Mouse (Mus musculus) small intestine, adult 2 months (tissue): Measurements from ENCODE around the gene Luc7l. TPM values are rescaled to one million over a fixed set of nuclear protein-coding genes. Genes with fewer than 3 reads are reported as not detected.
A peak's percentile ranks its signal among the peaks of the same experiment; 100 is the strongest.
"Not testable (repeated sequence)": the region's sequence is repeated elsewhere in the genome, so short reads cannot be mapped to it uniquely, and the experiment has no call there.

Source experiments
- H3K27ac ChIP-seq: fragments of 200-500 bp; 2 replicates; pipeline ENCODE4 v1.5.1; 2012; ENCODE audit warnings: low read depth, low read length, control low read depth, inconsistent platforms; ENCODE audit not compliant: insufficient read depth
- H3K27me3 ChIP-seq: fragments of 200-500 bp; 2 replicates; pipeline ENCODE4 v1.6.1; 2012; ENCODE audit warnings: mild to moderate bottlenecking, moderate library complexity, low read length, inconsistent platforms; ENCODE audit not compliant: control insufficient read depth, insufficient read depth
- H3K36me3 ChIP-seq: fragments of 200-500 bp; 2 replicates; pipeline ENCODE4 v1.6.1; 2012; ENCODE audit warnings: mild to moderate bottlenecking, low read length, control low read depth, inconsistent platforms; ENCODE audit not compliant: control insufficient read depth, insufficient read depth
- H3K4me1 ChIP-seq: fragments of 200-500 bp; 2 replicates; pipeline ENCODE4 v1.6.1; 2012; ENCODE audit warnings: low read length, inconsistent platforms, mixed read lengths; ENCODE audit not compliant: control insufficient read depth, insufficient read depth, insufficient read length
- H3K4me3 ChIP-seq: fragments of 200-500 bp; 2 replicates; pipeline ENCODE4 v1.5.1; 2012; ENCODE audit warnings: low read depth, mild to moderate bottlenecking, control low read depth, inconsistent platforms, low read length, moderate library complexity
- CTCF ChIP-seq: fragments of 200-500 bp; IDR thresholded peaks from 2 replicates; pipeline ENCODE4 v1.5.1; 2012; ENCODE audit warnings: low read depth, mild to moderate bottlenecking, control low read depth, inconsistent platforms, low read length, moderate library complexity, mixed read lengths; ENCODE audit not compliant: insufficient replicate concordance, insufficient read length; ENCODE audit errors: extremely low read depth
- POLR2A ChIP-seq: fragments of 200-500 bp; IDR thresholded peaks from 2 replicates; pipeline ENCODE4 v1.6.1; 2012; ENCODE audit warnings: low read depth, mild to moderate bottlenecking, control low read depth, inconsistent platforms, low read length, moderate library complexity
- WGBS: fragments of 180-500 bp; shearing (Covaris S2); methylation state at CpG from one replicate; pipeline ENCODE4 v1.1.7; 2018; 5-methylcytosine and 5-hydroxymethylcytosine counted together
- polyA plus RNA-seq: library from polyadenylated mRNA; depleted of rRNA; stranded (reverse); fragments of >200 nt; gene quantifications from 2 replicates; pipeline ENCODE4 v1.2.3, GENCODE M21; 2012; rRNA removed

Gene Luc7l
- polyA plus RNA-seq, 1 experiment, result 6.9 TPM

DNA sequence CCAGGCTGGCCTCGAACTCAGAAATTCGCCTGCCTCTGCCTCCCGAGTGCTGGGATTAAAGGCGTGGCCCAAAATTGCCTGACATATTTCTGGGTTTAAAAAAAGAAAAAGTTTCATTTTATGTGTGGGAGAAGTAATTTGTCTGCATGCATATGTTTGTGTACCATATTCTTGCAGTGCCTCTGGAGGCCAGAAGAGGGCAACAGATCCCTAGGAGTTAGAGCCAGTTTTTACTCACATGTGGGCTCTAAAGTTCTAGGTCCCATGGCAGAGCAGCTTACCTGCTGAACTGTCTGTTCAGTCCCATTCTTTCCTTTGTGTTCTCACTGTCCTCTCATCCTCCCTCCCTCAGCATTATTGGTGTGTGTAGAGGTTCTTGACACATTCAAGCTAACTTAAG, 24.0 kb downstream of the Luc7l start:
- no peak overlapping the region for H3K4me3 ChIP-seq
- H3K36me3 ChIP-seq, result peaks cover 56% of the 10 kb centered on the region
- no peaks in the 10 kb centered on the region for H3K27me3 ChIP-seq
- 83% methylated on average over 4 of the region's 4 CpGs for WGBS
- no peaks in the 10 kb centered on the region for H3K4me1 ChIP-seq
- TF ChIP-seq POLR2A (no peak), CTCF (peak; percentile 34; the same call in 1 of the 2 replicates)
- H3K27ac ChIP-seq, result no peak overlapping the region

DNA sequence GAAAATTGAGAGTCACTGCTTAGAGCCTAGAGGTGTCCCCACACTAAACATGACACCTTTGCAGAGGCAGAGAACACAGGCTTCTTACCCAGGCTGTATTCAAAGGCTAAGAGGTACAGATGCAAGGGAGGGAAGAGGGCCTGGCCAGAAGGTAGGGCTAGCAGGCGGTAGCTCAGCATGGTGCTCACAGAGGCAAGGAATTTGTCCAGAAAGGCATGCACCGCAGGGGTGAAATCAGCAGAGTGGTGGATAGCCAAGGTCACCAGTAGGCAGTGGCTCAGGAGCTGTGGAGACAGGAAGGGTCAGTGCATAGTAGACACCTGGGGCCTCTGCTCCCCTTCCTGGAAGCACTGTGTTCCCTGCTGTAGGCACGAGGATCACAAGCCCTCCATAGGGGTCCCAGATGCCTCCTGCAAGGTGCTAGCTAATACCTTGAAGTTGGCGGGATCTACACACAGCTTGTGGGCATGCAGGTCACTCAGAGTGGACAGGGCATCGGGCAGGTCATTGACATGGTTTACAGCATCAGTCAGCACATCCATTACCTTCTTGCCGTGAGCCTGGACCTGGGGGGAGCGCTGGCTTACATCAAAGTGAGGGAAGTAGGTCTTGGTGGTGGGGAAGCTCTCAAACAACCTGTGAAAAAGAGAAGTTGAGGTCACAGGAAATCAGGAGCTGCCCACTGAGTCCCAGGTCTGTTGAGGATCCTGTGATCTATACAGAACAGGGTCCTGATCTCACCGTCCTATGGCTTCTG, 33.7 kb downstream of the Luc7l start:
- Histone ChIP-seq H3K27ac (no peak overlapping the region), H3K4me1 (no peaks in the 10 kb centered on the region), H3K4me3 (no peak overlapping the region), H3K27me3 (no peaks in the 10 kb centered on the region), H3K36me3 (peaks cover 45% of the 10 kb centered on the region)
- TF ChIP-seq POLR2A, result no peak
- 89% methylated on average over 8 of the region's 8 CpGs for WGBS

DNA sequence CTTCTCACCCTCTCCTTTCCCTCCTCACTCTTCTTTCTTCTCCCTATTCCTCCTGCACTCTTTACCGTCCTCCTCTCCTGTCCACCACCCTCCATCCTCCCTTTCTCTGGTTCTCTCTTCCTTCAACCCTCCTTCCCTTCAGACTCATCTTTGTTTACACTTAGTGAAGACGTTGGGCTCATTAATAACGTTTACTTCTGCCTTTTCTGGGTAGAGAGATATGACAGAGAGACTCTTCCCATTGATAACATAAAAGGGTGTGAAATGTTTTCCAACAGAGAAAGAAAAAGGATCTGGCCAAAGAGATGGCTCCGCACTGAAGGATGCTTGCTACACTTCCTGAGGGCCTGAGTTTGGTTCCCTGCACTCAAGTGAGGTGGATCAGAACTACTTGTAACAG, 36.8 kb downstream of the Luc7l start:
- Histone ChIP-seq H3K4me1 (no peaks in the 10 kb centered on the region), H3K27me3 (no peaks in the 10 kb centered on the region), H3K36me3 (peaks cover 15% of the 10 kb centered on the region), H3K4me3 (no peak overlapping the region), H3K27ac (no peak overlapping the region)
- 60% methylated on average over 4 of the region's 4 CpGs for WGBS
- TF ChIP-seq CTCF (no peak), POLR2A (no peak)

DNA sequence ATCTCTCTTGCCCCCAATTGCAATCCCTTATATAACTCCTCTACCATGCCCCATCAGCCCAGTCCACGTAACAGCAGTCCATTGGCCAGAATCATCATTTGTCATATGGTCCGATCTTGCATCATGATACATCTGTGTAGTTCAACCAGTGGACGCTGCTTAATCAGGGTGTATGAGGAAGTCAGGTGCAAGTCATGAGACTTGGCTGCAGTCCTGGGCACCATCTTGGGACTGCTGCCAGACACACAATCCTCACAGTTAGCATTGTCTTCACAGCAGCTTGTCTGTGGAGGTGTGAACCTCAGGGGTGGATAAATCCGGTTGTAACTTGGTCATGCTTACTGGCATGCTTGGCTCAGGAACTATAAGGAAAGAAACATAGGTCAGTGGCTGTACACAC, 45.6 kb downstream of the Luc7l start:
- not testable (repeated sequence) for H3K36me3 ChIP-seq, H3K27ac ChIP-seq, H3K4me1 ChIP-seq, H3K4me3 ChIP-seq, H3K27me3 ChIP-seq
- 70% methylated on average over 4 of the region's 4 CpGs for WGBS

DNA sequence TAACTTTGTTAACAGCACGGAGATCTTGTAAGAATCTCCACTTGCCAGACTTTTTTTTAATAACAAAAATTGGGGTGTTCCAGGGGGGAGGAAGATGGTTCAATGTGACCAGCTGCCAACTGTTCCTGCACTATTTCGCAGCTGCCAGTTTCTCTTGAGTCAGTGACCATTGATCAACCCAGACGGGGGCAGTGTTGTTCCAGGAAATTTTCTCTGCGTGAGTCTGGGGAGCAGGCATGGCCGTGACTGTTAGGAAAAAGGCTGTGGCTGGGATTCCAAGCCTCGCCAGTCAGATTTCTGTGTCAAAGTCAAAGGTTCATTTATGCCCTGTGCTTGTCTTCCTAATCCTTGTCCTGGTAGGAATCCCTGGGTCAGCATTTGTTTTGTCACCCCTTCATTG, 61.6 kb downstream of the Luc7l start:
- Histone ChIP-seq H3K4me1 (no peaks in the 10 kb centered on the region), H3K36me3 (no peaks in the 10 kb centered on the region), H3K27ac (no peak overlapping the region), H3K27me3 (no peaks in the 10 kb centered on the region), H3K4me3 (no peak overlapping the region)
- WGBS, result 9% methylated on average over 6 of the region's 6 CpGs
- TF ChIP-seq CTCF (peak; percentile 66; the same call in 1 of the 2 replicates), POLR2A (no peak)

DNA sequence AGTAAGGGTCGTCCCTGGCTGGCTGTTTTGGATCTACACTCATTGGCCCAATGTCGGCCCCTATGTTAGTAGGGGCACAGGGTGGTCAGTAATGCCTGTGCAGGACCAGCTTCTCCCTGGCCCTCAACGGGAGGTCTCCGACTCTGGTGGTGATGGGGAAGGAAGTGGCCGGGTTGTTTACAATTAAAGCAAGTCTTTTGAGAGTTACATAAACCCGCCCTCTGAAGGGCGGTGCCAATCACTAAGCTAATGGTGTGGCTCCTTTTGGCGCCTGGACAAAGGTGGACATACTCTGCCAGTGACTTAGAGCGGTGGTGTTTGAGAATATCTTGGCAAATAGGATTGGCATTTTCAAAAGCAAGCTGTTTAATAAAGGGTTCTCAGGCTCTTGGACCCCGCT, 62.8 kb downstream of the Luc7l start:
- H3K4me1 ChIP-seq, result no peaks in the 10 kb centered on the region
- no peak overlapping the region for H3K4me3 ChIP-seq
- no peaks in the 10 kb centered on the region for H3K27me3 ChIP-seq
- H3K36me3 ChIP-seq, result no peaks in the 10 kb centered on the region
- H3K27ac ChIP-seq, result no peak overlapping the region
- TF ChIP-seq POLR2A, result no peak
- TF ChIP-seq CTCF, result no peak
- WGBS, result 41% methylated on average over 10 of the region's 10 CpGs

DNA sequence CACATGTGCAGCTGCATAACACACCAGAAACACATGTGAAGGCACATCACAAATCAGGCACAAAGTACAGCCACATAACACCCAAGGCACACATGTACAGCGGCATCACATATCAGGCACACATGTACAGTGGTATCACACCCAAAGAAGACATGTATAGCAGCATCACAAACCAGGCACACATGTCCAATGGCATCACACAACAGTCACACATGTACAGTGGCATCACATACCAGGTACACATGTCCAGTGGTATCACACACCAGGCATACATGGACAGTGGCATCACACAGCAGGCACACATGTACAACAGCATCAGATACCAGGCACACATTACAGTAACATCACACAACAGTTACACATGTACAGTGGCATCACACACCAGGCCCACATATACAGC, 65.7 kb downstream of the Luc7l start:
- H3K4me1 ChIP-seq, result no peaks in the 10 kb centered on the region
- no peak overlapping the region for H3K27ac ChIP-seq
- TF ChIP-seq POLR2A (no peak), CTCF (no peak)
- no peaks in the 10 kb centered on the region for H3K27me3 ChIP-seq
- no peaks in the 10 kb centered on the region for H3K36me3 ChIP-seq
- no peak overlapping the region for H3K4me3 ChIP-seq
- WGBS, result 95% methylated on average over 1 of the region's 1 CpGs

Other genes starting within 250 kb of the Luc7l start
- gene Rab11fip3, start 183.3 kb upstream of the Luc7l start, polyA plus RNA-seq, result 37.3 and 116 TPM in 2 replicates
- 10.9 and 14.5 TPM in 2 replicates for gene Decr2, start 162.6 kb upstream of the Luc7l start, polyA plus RNA-seq
- 10.3 and 11.5 TPM in 2 replicates for gene Nme4, start 157.3 kb upstream of the Luc7l start, polyA plus RNA-seq
- 189 and 283 TPM in 2 replicates for gene Tmem8, start 139.6 kb upstream of the Luc7l start, polyA plus RNA-seq
- 54.6 and 82.5 TPM in 2 replicates for gene Mrpl28, start 129.4 kb upstream of the Luc7l start, polyA plus RNA-seq
- 8.5 and 17.9 TPM in 2 replicates for gene Axin1, start 114.2 kb upstream of the Luc7l start, polyA plus RNA-seq
- 1.6 and 247 TPM in 2 replicates for gene Pdia2, start 53.8 kb upstream of the Luc7l start, polyA plus RNA-seq
- gene Rgs11, start 49.9 kb upstream of the Luc7l start, polyA plus RNA-seq, result 3.8 and 29.7 TPM in 2 replicates
- gene Arhgdig, start 45.1 kb upstream of the Luc7l start, polyA plus RNA-seq, result 3.2 and 44.6 TPM in 2 replicates
- gene Fam234a, start 8.7 kb upstream of the Luc7l start, polyA plus RNA-seq, result 154 and 290 TPM in 2 replicates
- gene Neurl1b, start 161.9 kb downstream of the Luc7l start, polyA plus RNA-seq, result 39.3 and 79.7 TPM in 2 replicates